Mouse (Mus musculus) layer of hippocampus, postnatal 10 days (tissue): Measurements from ENCODE around the gene Lypd5. TPM values are rescaled to one million over a fixed set of nuclear protein-coding genes. Genes with fewer than 3 reads are reported as not detected.
A peak's percentile ranks its signal among the peaks of the same experiment; 100 is the strongest.
"Not testable (repeated sequence)": the region's sequence is repeated elsewhere in the genome, so short reads cannot be mapped to it uniquely, and the experiment has no call there.

Source experiments
- DNase-seq, 2 experiments: peaks; one replicate each; pipeline ENCODE4 v3.0.0; 2021; ENCODE audit warnings: low spot score in 2 of 2
- total RNA-seq, 2 experiments: library from RNA; stranded (reverse); gene quantifications; 2 replicates each; pipeline ENCODE4 v1.2.3; 2021

Lypd5 gene
- total RNA-seq, 2 experiments from 2014 or later: not detected

DNA sequence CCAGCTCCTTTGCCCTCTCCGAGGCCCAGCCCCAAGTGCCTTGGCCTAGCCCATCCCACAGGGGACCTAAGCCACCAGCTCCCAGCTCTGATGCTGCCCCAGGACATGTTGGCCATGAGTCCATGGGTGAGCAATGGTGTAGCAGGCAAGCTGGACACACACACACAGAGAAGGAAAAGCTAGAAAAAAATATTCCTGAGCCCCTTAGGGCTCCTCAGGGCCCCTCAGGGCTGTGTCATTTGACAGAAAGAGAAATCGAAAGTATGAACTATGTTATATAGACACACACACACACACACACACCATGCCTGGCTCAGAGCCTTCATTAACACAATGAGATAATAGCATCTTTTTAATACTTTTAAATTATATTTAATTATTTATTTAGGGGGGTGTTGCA lies 31.4 kb downstream of the Lypd5 start:
- no peak for DNase-seq

DNA sequence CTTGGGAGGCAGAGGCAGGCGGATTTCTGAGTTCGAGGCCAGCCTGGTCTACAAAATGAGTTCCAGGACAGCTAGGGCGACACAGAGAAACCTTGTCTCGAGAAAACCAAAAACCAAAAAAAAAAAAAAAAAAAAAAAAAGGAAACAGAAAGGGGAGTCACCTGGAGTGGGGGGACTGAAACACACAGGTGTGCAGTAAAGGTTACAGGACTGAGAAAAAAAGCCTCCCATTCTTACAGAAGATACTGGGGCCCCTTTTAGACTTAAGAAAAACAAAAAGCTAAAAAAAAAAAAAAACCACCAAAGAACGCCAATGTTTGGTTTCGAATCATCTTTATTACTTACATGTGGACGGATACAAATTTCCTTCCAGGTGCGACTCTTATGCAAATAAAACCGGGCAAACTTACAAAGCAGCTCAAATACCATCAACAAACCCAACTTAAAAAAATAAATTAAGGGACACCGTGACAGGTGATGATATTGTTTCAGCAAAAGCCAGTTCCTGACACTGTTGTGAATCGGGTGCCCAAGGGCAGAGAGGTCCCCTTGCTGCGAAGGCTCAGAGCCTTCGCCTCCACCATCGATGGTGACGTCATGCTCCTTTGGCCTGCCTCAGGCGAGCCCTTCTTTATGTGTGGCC lies 33.9 kb downstream of the Lypd5 start:
- DNase-seq: no peak

DNA sequence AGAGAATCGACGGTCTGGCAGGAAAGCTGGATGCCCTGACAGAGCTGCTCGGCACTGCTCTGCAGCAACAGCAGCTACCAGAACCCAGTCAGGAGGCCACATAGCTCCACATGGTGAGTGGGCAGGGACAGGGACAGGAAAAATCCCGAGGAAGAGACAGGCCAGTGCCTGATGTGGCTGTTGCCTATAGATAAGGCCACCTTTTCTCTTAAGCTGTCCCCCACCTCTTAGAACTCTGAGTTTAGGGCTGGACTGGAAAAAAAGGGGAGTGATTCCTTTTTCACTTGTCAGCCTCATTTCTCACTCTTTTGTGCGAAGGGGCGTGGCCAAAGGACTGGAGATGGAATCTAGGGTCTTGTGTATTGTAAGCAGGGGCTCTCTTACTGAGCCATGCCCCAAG lies 35.1 kb downstream of the Lypd5 start:
- DNase-seq: no peak

GRCm38 (mm10) chr7:24384827-24385226 lies 35.8 kb downstream of the Lypd5 start:
- DNase-seq: peak; percentile 82 to 83

GRCm38 (mm10) chr7:24387059-24387556 lies 38.1 kb downstream of the Lypd5 start:
- DNase-seq: peak in 1 of 2 experiments; percentile 19

- no peak for DNase-seq
Measured at GRCm38 (mm10) chr7:24389516-24390187, 40.7 kb downstream of the Lypd5 start.

- no peak for DNase-seq
Measured at GRCm38 (mm10) chr7:24390512-24390911, 41.5 kb downstream of the Lypd5 start.

- DNase-seq: no peak
Measured at GRCm38 (mm10) chr7:24391077-24391476, 42.1 kb downstream of the Lypd5 start.

- no peak for DNase-seq
Measured at GRCm38 (mm10) chr7:24391687-24392086, 42.7 kb downstream of the Lypd5 start.

- DNase-seq: no peak
Measured at GRCm38 (mm10) chr7:24394054-24394453, 45.1 kb downstream of the Lypd5 start.

DNA sequence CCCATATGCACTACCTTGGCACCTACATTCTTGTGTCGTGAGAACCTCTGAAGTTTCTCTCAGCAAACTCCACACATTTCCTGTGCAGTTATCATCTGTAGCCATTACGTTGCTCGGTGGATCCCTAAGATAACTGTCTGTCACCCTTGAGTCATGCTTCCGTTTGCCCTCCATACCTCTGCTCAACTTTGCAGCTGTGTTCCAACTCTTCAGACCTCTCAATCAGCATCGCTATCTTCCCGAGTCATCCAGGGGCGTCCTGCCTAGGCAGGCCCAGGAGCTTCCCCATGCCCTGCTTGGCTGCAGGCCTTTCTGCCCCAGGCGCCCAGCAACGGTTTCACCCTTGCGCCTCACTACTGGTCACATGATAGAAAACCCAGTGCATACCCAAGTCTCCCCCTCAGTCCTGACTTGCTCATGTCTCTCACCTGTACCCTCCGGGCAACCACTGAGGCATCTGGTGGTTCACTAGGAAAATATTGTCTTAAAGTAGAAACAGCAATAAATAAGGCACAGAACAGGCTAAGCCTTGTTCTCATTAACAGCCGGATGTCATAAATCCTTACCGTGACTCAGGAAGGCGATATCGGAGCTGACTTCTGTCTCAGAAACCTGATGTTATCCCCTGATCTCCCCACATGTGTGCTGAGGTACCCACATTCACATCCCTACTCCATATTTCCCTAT lies 45.6 kb downstream of the Lypd5 start:
- DNase-seq: no peak

GRCm38 (mm10) chr7:24396832-24397231 lies 47.8 kb downstream of the Lypd5 start:
- no peak for DNase-seq

- no peak for DNase-seq
Measured at GRCm38 (mm10) chr7:24398364-24398913, 49.4 kb downstream of the Lypd5 start.

- peak; percentile 96 to 97 for DNase-seq
Measured at GRCm38 (mm10) chr7:24399256-24400081, 50.5 kb downstream of the Lypd5 start, which contains the start of gene Smg9. TSS of gene Smg9 (plus strand) at chr7:24399619.

DNA sequence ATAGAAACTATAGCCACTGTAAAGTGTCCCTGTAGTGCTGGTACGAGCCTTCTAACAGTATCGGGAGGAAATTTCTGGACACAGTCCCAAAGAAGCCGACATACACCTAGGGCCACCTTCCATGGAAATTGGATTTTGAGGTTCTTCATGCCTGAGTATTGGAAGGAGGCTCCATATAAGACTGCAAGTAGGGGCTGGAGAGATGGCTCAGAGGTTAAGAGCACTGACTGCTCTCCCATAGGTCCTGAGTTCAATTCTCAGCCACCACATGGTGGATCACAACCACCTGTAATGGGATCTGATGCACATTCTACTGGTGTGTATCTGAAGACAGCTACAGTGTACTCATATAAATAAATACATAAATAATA lies 51.1 kb downstream of the Lypd5 start:
- DNase-seq: no peak

DNA sequence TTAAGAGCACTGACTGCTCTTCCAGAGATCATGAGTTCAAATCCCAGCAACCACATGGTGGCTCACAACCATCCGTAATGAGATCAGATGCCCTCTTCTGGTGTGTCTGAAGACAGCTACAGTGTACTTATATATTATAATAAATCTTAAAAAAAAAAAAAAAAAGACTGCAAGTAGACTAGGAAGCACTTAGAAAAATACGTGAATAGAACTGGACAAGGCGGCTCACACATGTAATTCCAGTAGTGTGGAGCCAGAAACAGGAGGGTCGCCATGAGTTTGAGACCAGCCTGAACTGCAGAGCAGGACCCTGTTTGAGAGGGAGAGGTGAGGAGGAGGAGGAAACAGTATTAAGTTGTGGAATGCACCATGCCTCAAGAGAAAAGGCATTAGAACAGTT lies 51.5 kb downstream of the Lypd5 start:
- DNase-seq: not testable (repeated sequence)

- no peak for DNase-seq
Measured at GRCm38 (mm10) chr7:24402851-24403250, 53.9 kb downstream of the Lypd5 start.
